ENCODE assay signal across 7 mouse cellular contexts in the genomic region with DNA sequence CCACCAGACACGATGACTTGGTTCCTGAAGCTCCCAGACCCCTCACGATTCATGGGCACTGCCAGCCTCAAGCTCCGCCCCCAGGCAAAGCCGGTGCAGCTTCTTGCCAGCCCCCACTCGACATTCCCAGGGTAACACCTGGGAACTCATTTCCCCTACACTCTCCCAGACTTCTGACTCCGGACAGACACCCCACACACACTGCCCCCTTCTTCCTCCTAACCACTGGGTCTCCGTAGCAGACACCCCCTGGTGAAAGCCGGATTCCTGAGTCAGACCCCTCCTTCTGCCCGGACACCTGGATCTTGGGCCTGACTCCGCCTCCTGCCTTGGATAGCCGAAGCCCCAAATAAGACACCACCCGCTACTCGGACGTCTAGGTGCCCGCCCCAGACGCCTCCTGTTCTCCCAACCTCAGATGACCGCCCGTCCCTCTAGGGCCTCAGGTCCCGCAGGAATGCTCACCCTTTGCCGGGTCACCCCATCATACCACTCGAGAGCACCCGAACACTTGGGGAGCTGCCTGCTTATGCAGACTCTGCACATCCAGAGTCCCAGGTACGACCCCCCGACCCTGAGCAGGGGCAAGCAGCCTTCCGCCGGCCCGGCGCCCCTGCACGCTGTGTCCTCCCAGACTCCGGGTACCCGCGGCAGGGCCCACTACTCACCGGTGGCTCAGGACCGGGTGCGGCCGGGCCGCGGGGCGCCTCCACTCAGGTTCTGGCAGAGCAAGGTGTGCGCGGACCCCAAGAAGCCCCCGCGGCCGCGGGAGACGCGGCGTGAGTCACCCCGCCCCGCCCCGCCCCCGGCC. TPM values are rescaled to one million over a fixed set of nuclear protein-coding genes. Genes with fewer than 3 reads are reported as not detected.
DNase-seq lines count a peak whose midpoint lies in the region; ATAC-seq lines count a peak whose summit lies in the region.

Cd164l2 (plus strand) TSS at position 381 of the 811 bp plus-strand sequence.
Gpr3 (minus strand) TSS at position 786 of the 811 bp plus-strand sequence.

- no peaks in the 10 kb centered on the region for H3K36me3 ChIP-seq in lung, embryonic 15.5 days
- no peaks in the 10 kb centered on the region for H3K36me3 ChIP-seq in heart, embryonic 15.5 days
- H3K36me3 ChIP-seq in midbrain, embryonic 10.5 days = no peaks in the 10 kb centered on the region

- H3K27me3 ChIP-seq in lung, embryonic 15.5 days = peaks cover 24% of the 10 kb centered on the region
- H3K27me3 ChIP-seq in heart, embryonic 15.5 days = peaks cover 41% of the 10 kb centered on the region
- H3K27me3 ChIP-seq in midbrain, embryonic 10.5 days (ENCODE audit: low read depth, poor library complexity, severe bottlenecking) = peaks cover 79% of the 10 kb centered on the region

- peak within 1 kb of the TSS; percentile 100 for H3K4me2 ChIP-seq in lung, embryonic 15.5 days
- peak within 1 kb of the TSS; percentile 99 for H3K4me2 ChIP-seq in heart, embryonic 15.5 days

- H3K4me3 ChIP-seq in lung, embryonic 15.5 days = peak within 1 kb of the TSS; percentile 69
- H3K4me3 ChIP-seq in heart, embryonic 15.5 days = peak within 1 kb of the TSS; percentile 68
- peak within 1 kb of the TSS; percentile 75 for H3K4me3 ChIP-seq in midbrain, embryonic 10.5 days

- WGBS in lung, embryonic 15.5 days = 1% methylated on average over 39 of the region's 52 CpGs
- 2% methylated on average over 52 of the region's 52 CpGs for WGBS in heart, embryonic 15.5 days
- 1% methylated on average over 52 of the region's 52 CpGs for WGBS in midbrain, embryonic 10.5 days

- peak; percentile 56 for ATAC-seq in lung, embryonic 15.5 days (ENCODE audit: borderline replicate concordance, extremely low read depth, low FRiP score, low TSS enrichment)
- peak; percentile 36 for ATAC-seq in heart, embryonic 15.5 days (replicated peaks; ENCODE audit: insufficient number of reproducible peaks, insufficient read depth, low FRiP score, low read depth)
- no peak for ATAC-seq in megakaryocyte progenitor cell, adult 5-6 weeks (replicated peaks; ENCODE audit: poor library complexity)

- H3K9ac ChIP-seq in lung, embryonic 15.5 days = peak within 1 kb of the TSS; percentile 55; the same call in 1 of the 2 replicates
- H3K9ac ChIP-seq in heart, embryonic 15.5 days = peak within 1 kb of the TSS; percentile 66

- no peak within 1 kb of the TSS for H3K27ac ChIP-seq in lung, embryonic 15.5 days
- H3K27ac ChIP-seq in heart, embryonic 15.5 days = no peak within 1 kb of the TSS
- H3K27ac ChIP-seq in midbrain, embryonic 10.5 days (replicated peaks) = peak within 1 kb of the TSS; percentile 70; the same call in 1 of the 2 replicates

- H3K9me3 ChIP-seq in lung, embryonic 15.5 days = no peaks in the 10 kb centered on the region
- no peaks in the 10 kb centered on the region for H3K9me3 ChIP-seq in heart, embryonic 15.5 days (replicated peaks)
- no peaks in the 10 kb centered on the region for H3K9me3 ChIP-seq in midbrain, embryonic 10.5 days (replicated peaks)

- peaks cover 23% of the 10 kb centered on the region for H3K4me1 ChIP-seq in lung, embryonic 15.5 days
- peaks cover 24% of the 10 kb centered on the region for H3K4me1 ChIP-seq in heart, embryonic 15.5 days (replicated peaks)
- peaks cover 32% of the 10 kb centered on the region for H3K4me1 ChIP-seq in midbrain, embryonic 10.5 days

- no peak for DNase-seq in lung, postnatal 36 days
- DNase-seq in cerebellum, adult 9-11 months = peak; percentile 66
- no peak for DNase-seq in midbrain, embryonic 10.5 days (ENCODE audit: low spot score)
- DNase-seq in Muller cell, postnatal 12 days (ENCODE audit: inconsistent ontology term) = no peak

RNA-seq across cellular contexts. Expression of gene Cd164l2, which starts in this region (rescaled TPM):
- polyA plus RNA-seq in lung, embryonic 15.5 days (2015; fragmentation: Nextera tagmentation; extraction: Ambion mirVana) = 8.2 and 8.5 TPM in 2 replicates
- polyA plus RNA-seq in heart, embryonic 15.5 days (2015; fragmentation: Nextera tagmentation; extraction: Ambion mirVana) = 0.28 and 1.7 TPM in 2 replicates
- 0.99 and 1.7 TPM in 2 replicates for polyA plus RNA-seq in midbrain, embryonic 10.5 days (2016; fragmentation: Nextera tagmentation; extraction: Ambion mirVana)
- total RNA-seq in megakaryocyte progenitor cell, adult 5-6 weeks (2015) = not detected in 2 replicates
- not detected in 2 replicates for total RNA-seq in megakaryocyte progenitor cell, adult 5-6 weeks (2017)

RNA-seq across cellular contexts. Expression of gene Gpr3, which starts in this region (rescaled TPM):
- polyA plus RNA-seq in lung, embryonic 15.5 days (2015; fragmentation: Nextera tagmentation; extraction: Ambion mirVana) = 0.10 TPM in 1 of 2 replicates, not detected in the other
- polyA plus RNA-seq in heart, embryonic 15.5 days (2015; fragmentation: Nextera tagmentation; extraction: Ambion mirVana) = 0.05 and 0.34 TPM in 2 replicates
- 0.17 and 0.35 TPM in 2 replicates for polyA plus RNA-seq in midbrain, embryonic 10.5 days (2016; fragmentation: Nextera tagmentation; extraction: Ambion mirVana)
- not detected in 2 replicates for total RNA-seq in megakaryocyte progenitor cell, adult 5-6 weeks (2015)
- total RNA-seq in megakaryocyte progenitor cell, adult 5-6 weeks (2017) = 0.08 TPM in 1 of 2 replicates, not detected in the other
